Mouse (Mus musculus): Measurements from ENCODE around the gene Gm21987. TPM values are rescaled to one million over a fixed set of nuclear protein-coding genes. Genes with fewer than 3 reads are reported as not detected.

The Gm21987 gene
- total and polyA plus RNA-seq, 3 experiments: not detected

GRCm38 (mm10) chr16:38307221-38307605 lies 39.6 kb upstream of the Gm21987 start (continued):
- no peak for TF ChIP-seq RCOR1 (IDR thresholded peaks at IDR 0.05; ENCODE audit: low read depth, low read length)

DNA sequence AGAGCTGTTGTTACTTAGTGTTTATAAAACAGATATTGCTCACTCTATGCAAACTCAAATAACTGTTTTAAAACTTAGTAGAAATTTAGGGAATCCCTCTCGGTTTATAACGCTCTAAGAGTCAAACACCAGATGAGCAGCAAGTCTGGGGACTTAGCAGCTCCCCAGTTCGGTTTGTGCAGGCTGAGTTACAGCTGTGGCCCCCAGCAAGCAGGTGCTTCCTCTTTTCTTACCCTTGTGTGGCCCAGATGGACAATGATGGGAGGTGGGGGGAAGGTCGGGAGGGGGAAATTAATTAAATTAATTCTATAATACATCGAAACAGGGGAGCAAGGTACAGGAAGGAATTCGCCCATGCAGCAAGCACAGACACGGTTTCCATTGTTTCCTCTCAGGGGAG lies 39.2 kb upstream of the Gm21987 start:
- Histone ChIP-seq H3K4me3 (ENCODE audit: control insufficient read depth in 1 of 2, insufficient read depth in 1 of 2, low read depth in 2 of 2, low read length in 2 of 2) (no peak overlapping the region), H3K9me3 (replicated peaks; ENCODE audit: insufficient read depth, low read length) (no peaks in the 10 kb centered on the region), H3K9ac (ENCODE audit: control insufficient read depth, low read depth, low read length, poor library complexity, severe bottlenecking) (no peak overlapping the region), H3K36me3 (ENCODE audit: control insufficient read depth in 1 of 2, insufficient read depth in 2 of 2, low read length in 2 of 2) (no peaks in the 10 kb centered on the region), H3K27ac (ENCODE audit: control insufficient read depth, low read depth, low read length) (no peak overlapping the region), H3K4me1 (ENCODE audit: control insufficient read depth in 1 of 2, insufficient read depth in 2 of 2, low read length in 2 of 2) (no peaks in the 10 kb centered on the region), H3K79me2 (ENCODE audit: control insufficient read depth, insufficient read depth, low read length, poor library complexity) (no peaks in the 10 kb centered on the region), H3K27me3 (ENCODE audit: control insufficient read depth in 1 of 2, insufficient read depth in 2 of 2, low read length in 2 of 2) (peaks cover 2 to 3% of the 10 kb centered on the region in 2 experiments; a peak in 3 of 4 replicates)
- TF ChIP-seq MYB (IDR thresholded peaks at IDR 0.05; ENCODE audit: low read depth, low read length): no peak
- no peak for TF ChIP-seq UBTF (IDR thresholded peaks at IDR 0.05; ENCODE audit: borderline replicate concordance, insufficient read depth, low read depth, low read length)
- TF ChIP-seq CHD1 (IDR thresholded peaks at IDR 0.05; ENCODE audit: low read depth, low read length): no peak
- no peak for TF ChIP-seq ELF1 (IDR thresholded peaks at IDR 0.05; ENCODE audit: low read depth, low read length)
- no peak for TF ChIP-seq SMC3 (IDR thresholded peaks at IDR 0.05; ENCODE audit: low read depth, low read length)
- TF ChIP-seq MYC (IDR thresholded peaks at IDR 0.05; ENCODE audit: low read depth, low read length): no peak
- TF ChIP-seq USF2 (IDR thresholded peaks at IDR 0.05; ENCODE audit: borderline replicate concordance in 1 of 2, insufficient read depth in 1 of 2, low read depth in 1 of 2, low read length in 2 of 2): no peak
- DNase-seq (ENCODE audit: low read depth, low spot score): no peak

DNA sequence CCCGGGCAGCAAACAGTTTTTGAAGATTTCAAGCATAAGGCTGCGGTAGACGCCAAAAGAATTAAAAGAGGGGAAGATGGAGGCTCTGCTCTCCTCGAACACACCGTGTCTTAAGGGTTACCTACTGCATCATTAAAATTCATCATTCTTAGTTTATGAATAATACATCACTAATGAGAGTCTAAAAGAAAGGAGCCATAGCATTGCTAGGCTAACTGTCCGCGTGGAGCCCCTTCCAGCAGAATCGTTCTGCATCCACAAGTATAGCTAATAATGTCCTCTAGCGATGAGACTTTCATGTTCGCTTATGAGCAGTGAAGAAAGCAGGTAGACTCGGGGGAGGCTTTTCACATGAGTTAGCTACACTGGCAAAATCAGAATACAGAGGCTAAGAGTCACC lies 38.6 kb upstream of the Gm21987 start:
- Histone ChIP-seq H3K27ac (ENCODE audit: control insufficient read depth, low read depth, low read length) (no peak overlapping the region), H3K79me2 (ENCODE audit: control insufficient read depth, insufficient read depth, low read length, poor library complexity) (no peaks in the 10 kb centered on the region), H3K9ac (ENCODE audit: control insufficient read depth, low read depth, low read length, poor library complexity, severe bottlenecking) (no peak overlapping the region), H3K9me3 (replicated peaks; ENCODE audit: insufficient read depth, low read length) (no peaks in the 10 kb centered on the region), H3K4me1 (ENCODE audit: control insufficient read depth in 1 of 2, insufficient read depth in 2 of 2, low read length in 2 of 2) (no peaks in the 10 kb centered on the region), H3K27me3 (ENCODE audit: control insufficient read depth in 1 of 2, insufficient read depth in 2 of 2, low read length in 2 of 2) (peaks cover 2 to 3% of the 10 kb centered on the region in 2 experiments; a peak in 3 of 4 replicates), H3K4me3 (ENCODE audit: control insufficient read depth in 1 of 2, insufficient read depth in 1 of 2, low read depth in 2 of 2, low read length in 2 of 2) (no peak overlapping the region), H3K36me3 (ENCODE audit: control insufficient read depth in 1 of 2, insufficient read depth in 2 of 2, low read length in 2 of 2) (no peaks in the 10 kb centered on the region)
- DNase-seq (ENCODE audit: low read depth, low spot score): no peak
- TF ChIP-seq MAFK (IDR thresholded peaks at IDR 0.05; ENCODE audit: borderline replicate concordance, low read depth, low read length) (no peak), MYC (IDR thresholded peaks at IDR 0.05; ENCODE audit: low read depth, low read length) (no peak), CHD1 (IDR thresholded peaks at IDR 0.05; ENCODE audit: low read depth, low read length) (no peak), TBP (IDR thresholded peaks at IDR 0.05; ENCODE audit: low read depth, low read length) (no peak), TAL1 (IDR thresholded peaks at IDR 0.05; ENCODE audit: low read length) (no peak), POLR2AphosphoS5 (IDR thresholded peaks at IDR 0.05; ENCODE audit: borderline replicate concordance, low read depth, low read length) (no peak), NELFE (IDR thresholded peaks at IDR 0.05; ENCODE audit: low read depth, low read length) (no peak), ZNF384 (IDR thresholded peaks at IDR 0.05; ENCODE audit: low read depth, low read length) (no peak), ZKSCAN1 (IDR thresholded peaks at IDR 0.05; ENCODE audit: low read depth, low read length) (no peak)

Data from MEL (cell line).